Mouse (Mus musculus): ENCODE measurements around the gene Tmem174. TPM values are rescaled to one million over a fixed set of nuclear protein-coding genes. Genes with fewer than 3 reads are reported as not detected.

Gene Tmem174
- total and polyA plus RNA-seq, 3 experiments: not detected

DNA sequence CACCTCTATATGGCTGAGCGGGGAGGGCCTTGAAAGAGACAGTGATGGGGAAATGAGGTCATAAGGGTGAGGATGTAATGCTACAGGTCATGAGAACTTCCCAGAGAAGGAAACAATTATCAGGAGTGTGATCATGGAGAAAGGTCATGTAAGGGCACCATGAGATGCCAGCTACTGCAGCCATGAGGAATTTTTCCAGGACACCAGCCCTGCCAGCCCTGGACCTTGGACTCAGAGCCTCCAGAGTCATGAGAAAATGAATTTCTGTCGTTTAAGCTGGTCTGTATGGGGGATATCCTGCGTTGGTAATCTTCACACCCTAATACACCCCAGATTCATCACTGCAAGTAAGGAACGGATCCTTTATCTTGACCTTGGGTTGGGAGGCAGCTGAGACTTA, 36.7 kb upstream of the Tmem174 start:
- intact Hi-C loops (cut with DNase I): no loop called here
- Histone ChIP-seq H3K4me1 (ENCODE audit: control insufficient read depth, insufficient read depth, low read length) (no peaks in the 10 kb centered on the region), H3K79me2 (replicated peaks; ENCODE audit: control insufficient read depth, insufficient read depth, low read length) (no peaks in the 10 kb centered on the region), H3K9ac (ENCODE audit: low read depth, low read length) (no peak overlapping the region), H3K36me3 (ENCODE audit: control insufficient read depth, insufficient read depth, low read length) (no peaks in the 10 kb centered on the region), H3K27me3 (ENCODE audit: control insufficient read depth, insufficient read depth, low read length) (no peaks in the 10 kb centered on the region), H3K4me3 (no peak overlapping the region), H3K27ac (no peak overlapping the region)
- TF ChIP-seq EP300 (IDR thresholded peaks at IDR 0.05; ENCODE audit: insufficient read depth, low read depth, low read length) (no peak), CTCF (IDR thresholded peaks at IDR 0.05) (no peak), POLR2A (IDR thresholded peaks at IDR 0.05; ENCODE audit: insufficient read depth, low read depth, low read length) (no peak)
- 68% methylated on average over 4 of the region's 4 CpGs for WGBS
- DNase-seq: no peak

DNA sequence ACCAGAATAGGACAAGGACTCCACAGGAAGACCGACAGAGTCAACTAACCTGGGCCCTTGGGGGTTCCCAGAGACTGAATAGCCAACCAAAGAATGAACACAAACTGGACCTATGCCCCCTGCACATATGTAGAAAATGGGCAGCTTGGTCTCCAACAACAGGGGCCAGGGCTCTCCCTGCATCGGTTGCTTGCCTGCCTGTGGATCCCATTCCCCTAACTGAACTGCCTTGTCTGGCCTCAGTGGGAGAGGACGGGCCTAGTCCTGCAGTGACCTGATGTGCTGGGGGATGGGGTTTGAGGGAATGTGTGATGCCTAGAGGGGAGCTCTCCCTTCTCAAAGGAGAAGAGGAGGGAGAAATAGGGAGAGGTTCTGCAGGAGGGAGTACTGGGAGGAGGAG, 32.1 kb upstream of the Tmem174 start:
- intact Hi-C loops (cut with DNase I): no loop called here
- Histone ChIP-seq H3K27me3 (ENCODE audit: control insufficient read depth, insufficient read depth, low read length) (no peaks in the 10 kb centered on the region), H3K4me1 (ENCODE audit: control insufficient read depth, insufficient read depth, low read length) (no peaks in the 10 kb centered on the region; the same call in 1 of the 2 replicates), H3K79me2 (replicated peaks; ENCODE audit: control insufficient read depth, insufficient read depth, low read length) (no peaks in the 10 kb centered on the region), H3K36me3 (ENCODE audit: control insufficient read depth, insufficient read depth, low read length) (no peaks in the 10 kb centered on the region), H3K4me3 (no peak overlapping the region), H3K9ac (ENCODE audit: low read depth, low read length) (no peak overlapping the region), H3K27ac (no peak overlapping the region)
- 69% methylated on average over 3 of the region's 3 CpGs for WGBS
- TF ChIP-seq POLR2A (IDR thresholded peaks at IDR 0.05; ENCODE audit: insufficient read depth, low read depth, low read length): no peak
- TF ChIP-seq EP300 (IDR thresholded peaks at IDR 0.05; ENCODE audit: insufficient read depth, low read depth, low read length): no peak
- no peak for DNase-seq

DNA sequence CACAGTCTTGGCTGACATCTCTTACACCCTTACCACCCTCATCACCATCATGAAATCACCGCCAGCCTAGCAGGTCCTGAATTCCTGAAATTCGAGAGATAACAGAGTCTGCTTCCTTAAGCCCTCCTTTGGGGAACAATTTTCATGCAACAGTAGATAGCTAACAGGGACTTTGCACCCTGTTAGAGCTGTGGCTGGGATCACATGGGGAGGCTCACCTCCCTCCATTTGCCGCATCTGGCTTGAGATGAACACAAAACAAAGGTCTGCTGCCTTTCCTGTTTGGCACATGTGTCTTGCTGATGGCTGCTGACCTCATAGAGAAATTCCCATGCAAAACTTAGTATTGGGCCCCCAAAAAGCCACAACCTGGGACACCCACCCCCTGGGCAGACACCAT, 30.1 kb upstream of the Tmem174 start:
- no peak overlapping the region for H3K4me3 ChIP-seq
- 25% methylated on average over 3 of the region's 3 CpGs for WGBS
- intact Hi-C loops (cut with DNase I): no loop called here
- no peak overlapping the region for H3K27ac ChIP-seq
- H3K4me1 ChIP-seq (ENCODE audit: control insufficient read depth, insufficient read depth, low read length): no peaks in the 10 kb centered on the region; the same call in 1 of the 2 replicates
- H3K9ac ChIP-seq (ENCODE audit: low read depth, low read length): no peak overlapping the region
- no peaks in the 10 kb centered on the region for H3K79me2 ChIP-seq (replicated peaks; ENCODE audit: control insufficient read depth, insufficient read depth, low read length)
- no peak for DNase-seq
- no peak for TF ChIP-seq CTCF (IDR thresholded peaks at IDR 0.05)
- TF ChIP-seq EP300 (IDR thresholded peaks at IDR 0.05; ENCODE audit: insufficient read depth, low read depth, low read length): no peak
- TF ChIP-seq POLR2A (IDR thresholded peaks at IDR 0.05; ENCODE audit: insufficient read depth, low read depth, low read length): no peak
- H3K27me3 ChIP-seq (ENCODE audit: control insufficient read depth, insufficient read depth, low read length): no peaks in the 10 kb centered on the region
- H3K36me3 ChIP-seq (ENCODE audit: control insufficient read depth, insufficient read depth, low read length): no peaks in the 10 kb centered on the region

DNA sequence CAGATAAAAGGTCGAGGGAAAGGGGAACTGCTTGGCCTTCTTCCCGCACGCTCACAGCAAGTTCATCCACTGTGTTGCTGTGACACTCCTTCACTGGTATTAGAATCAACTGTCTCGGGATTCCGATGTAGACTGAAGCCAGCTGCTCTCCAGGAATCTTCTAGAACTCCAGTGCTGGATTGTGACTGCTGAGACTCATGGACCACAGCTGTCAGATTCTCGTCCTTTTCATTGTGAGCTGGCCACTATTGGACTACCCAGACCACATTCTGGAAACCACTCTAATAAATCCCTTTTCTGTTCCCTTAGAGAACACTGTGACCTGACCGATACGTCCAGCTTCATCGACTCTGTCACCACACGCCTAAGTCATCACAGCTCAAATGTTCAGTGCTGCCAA, 28.0 kb upstream of the Tmem174 start:
- no peak overlapping the region for H3K9ac ChIP-seq (ENCODE audit: low read depth, low read length)
- TF ChIP-seq EP300 (IDR thresholded peaks at IDR 0.05; ENCODE audit: insufficient read depth, low read depth, low read length) (no peak), POLR2A (IDR thresholded peaks at IDR 0.05; ENCODE audit: insufficient read depth, low read depth, low read length) (no peak), CTCF (IDR thresholded peaks at IDR 0.05) (no peak)
- H3K79me2 ChIP-seq (replicated peaks; ENCODE audit: control insufficient read depth, insufficient read depth, low read length): no peaks in the 10 kb centered on the region
- H3K27ac ChIP-seq: no peak overlapping the region
- H3K36me3 ChIP-seq (ENCODE audit: control insufficient read depth, insufficient read depth, low read length): no peaks in the 10 kb centered on the region
- intact Hi-C loops (cut with DNase I): no loop called here
- DNase-seq: no peak
- H3K4me1 ChIP-seq (ENCODE audit: control insufficient read depth, insufficient read depth, low read length): no peaks in the 10 kb centered on the region; the same call in 1 of the 2 replicates
- H3K27me3 ChIP-seq (ENCODE audit: control insufficient read depth, insufficient read depth, low read length): no peaks in the 10 kb centered on the region
- WGBS: 66% methylated on average over 10 of the region's 10 CpGs
- no peak overlapping the region for H3K4me3 ChIP-seq

DNA sequence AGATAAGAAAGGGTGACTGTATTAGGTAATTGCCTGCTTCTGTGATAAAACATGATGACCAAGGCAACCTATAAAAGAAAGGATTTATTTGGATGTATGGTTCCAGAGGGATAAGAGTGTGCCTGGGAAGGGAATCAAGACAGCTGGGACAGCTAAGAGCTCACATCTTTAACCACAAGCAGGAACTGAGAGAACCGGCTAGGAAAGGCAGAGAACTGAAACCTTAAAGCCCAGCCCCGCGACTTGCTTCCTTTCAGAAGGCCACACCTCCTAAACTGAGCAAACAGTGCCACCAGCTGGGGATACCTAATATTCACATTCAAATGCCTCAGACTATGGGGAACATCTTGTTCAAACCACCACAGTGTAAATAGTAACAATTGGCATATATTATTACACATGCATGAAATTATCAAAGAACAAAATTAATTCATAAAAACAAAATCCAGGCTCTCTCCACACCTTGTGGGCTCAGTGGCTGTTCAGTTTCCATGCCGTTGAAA, 25.0 kb upstream of the Tmem174 start:
- intact Hi-C loops (cut with DNase I): no loop called here
- DNase-seq: no peak
- Histone ChIP-seq H3K4me3 (no peak overlapping the region), H3K36me3 (ENCODE audit: control insufficient read depth, insufficient read depth, low read length) (no peaks in the 10 kb centered on the region), H3K4me1 (ENCODE audit: control insufficient read depth, insufficient read depth, low read length) (no peaks in the 10 kb centered on the region; the same call in 1 of the 2 replicates), H3K27me3 (ENCODE audit: control insufficient read depth, insufficient read depth, low read length) (no peaks in the 10 kb centered on the region), H3K27ac (no peak overlapping the region), H3K79me2 (replicated peaks; ENCODE audit: control insufficient read depth, insufficient read depth, low read length) (no peaks in the 10 kb centered on the region), H3K9ac (ENCODE audit: low read depth, low read length) (no peak overlapping the region)
- 79% methylated on average over 4 of the region's 4 CpGs for WGBS
- no peak for TF ChIP-seq EP300 (IDR thresholded peaks at IDR 0.05; ENCODE audit: insufficient read depth, low read depth, low read length)
- TF ChIP-seq CTCF (IDR thresholded peaks at IDR 0.05): no peak
- no peak for TF ChIP-seq POLR2A (IDR thresholded peaks at IDR 0.05; ENCODE audit: insufficient read depth, low read depth, low read length)

DNA sequence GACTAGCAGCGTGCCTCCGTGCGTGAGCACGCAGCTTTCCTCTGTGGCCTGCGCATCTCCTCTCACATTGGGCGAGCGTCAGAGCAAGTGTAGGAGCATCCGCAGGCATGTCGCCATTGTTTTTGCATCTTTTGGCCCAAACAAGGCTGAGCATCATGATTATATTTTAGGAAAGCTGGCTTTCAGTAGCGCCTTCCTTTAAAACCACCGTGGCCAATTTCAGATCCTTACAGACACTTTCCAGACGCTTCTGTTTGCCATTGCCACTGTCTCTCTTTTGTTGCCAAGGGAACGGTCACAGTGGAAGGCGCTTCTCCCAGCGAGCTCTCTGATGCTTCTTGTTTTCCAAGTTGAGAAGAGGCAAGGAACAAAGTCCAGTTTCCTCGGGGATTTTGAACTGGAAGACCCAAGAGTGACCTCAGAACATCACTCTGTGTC, 18.8 kb upstream of the Tmem174 start:
- Histone ChIP-seq H3K9ac (ENCODE audit: low read depth, low read length) (no peak overlapping the region), H3K4me1 (ENCODE audit: control insufficient read depth, insufficient read depth, low read length) (peaks cover 1% of the 10 kb centered on the region; the same call in 1 of the 2 replicates), H3K79me2 (replicated peaks; ENCODE audit: control insufficient read depth, insufficient read depth, low read length) (no peaks in the 10 kb centered on the region), H3K27ac (no peak overlapping the region), H3K36me3 (ENCODE audit: control insufficient read depth, insufficient read depth, low read length) (no peaks in the 10 kb centered on the region), H3K27me3 (ENCODE audit: control insufficient read depth, insufficient read depth, low read length) (no peaks in the 10 kb centered on the region), H3K4me3 (no peak overlapping the region)
- TF ChIP-seq POLR2A (IDR thresholded peaks at IDR 0.05; ENCODE audit: insufficient read depth, low read depth, low read length) (no peak), EP300 (IDR thresholded peaks at IDR 0.05; ENCODE audit: insufficient read depth, low read depth, low read length) (no peak)
- intact Hi-C loops (cut with DNase I): no loop called here
- peak in 1 of 2 experiments; percentile 17 for DNase-seq
- 79% methylated on average over 16 of the region's 16 CpGs for WGBS

Measured in heart, adult 2 months (tissue).